Mouse (Mus musculus): Measurements from ENCODE around the gene Papln. TPM values are rescaled to one million over a fixed set of nuclear protein-coding genes. Genes with fewer than 3 reads are reported as not detected.

Gene Papln
- total RNA-seq (2021) (1 to 10 TPM; 4.9 to 7.5 TPM), polyA plus RNA-seq (2012; rRNA removed) (8.7 and 13.1 TPM in 2 replicates)
- long read RNA-seq, partial matches to known transcripts = 3 of 3 reads
- long read RNA-seq, other reads (novel, unspliced or antisense) = 0 of 3 reads

DNA sequence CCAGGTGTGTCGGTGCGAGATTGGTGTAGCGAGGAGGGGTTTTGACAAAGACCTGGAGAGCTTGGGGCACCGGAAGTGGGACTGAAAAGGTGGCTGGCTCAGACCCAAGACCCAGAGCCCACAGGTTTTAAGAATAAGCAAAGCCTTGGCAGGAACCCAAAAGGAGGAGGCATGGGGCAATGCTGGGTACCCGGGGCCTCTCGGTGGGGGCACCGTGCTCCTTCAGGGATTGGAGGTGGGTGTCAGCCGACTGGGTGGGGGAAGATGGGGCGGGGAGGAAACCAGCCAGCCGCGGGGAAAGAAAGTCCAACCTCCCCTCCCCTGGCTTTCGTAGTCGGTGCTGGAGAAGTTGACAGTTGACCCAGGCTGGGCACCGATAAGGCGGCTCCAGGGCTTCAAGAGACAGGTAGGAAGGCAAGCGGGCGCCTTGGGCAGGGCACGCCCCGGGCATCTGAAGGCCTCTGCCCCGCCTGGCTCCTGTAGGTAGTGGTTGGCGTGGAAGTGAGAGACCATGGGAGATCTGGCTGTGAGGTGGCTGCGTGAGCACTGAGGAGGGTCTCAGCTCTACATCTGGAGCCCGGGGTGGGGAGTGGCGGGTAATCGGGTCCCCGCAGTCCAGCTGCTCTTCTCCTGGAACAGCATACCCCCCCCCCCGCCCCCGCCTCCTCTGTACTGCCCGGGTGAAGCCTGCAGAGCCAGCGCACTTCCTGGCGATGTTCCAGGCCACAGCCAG lies at the start of gene Papln:
Papln (plus strand) TSS at position 324 of the 733 bp plus-strand sequence.
- TF ChIP-seq EP300 (IDR thresholded peaks at IDR 0.05; ENCODE audit: insufficient read depth, low read depth, low read length) (no peak), CTCF (IDR thresholded peaks at IDR 0.05) (no peak), POLR2A (IDR thresholded peaks at IDR 0.05; ENCODE audit: insufficient read depth, low read depth, low read length) (no peak)
- no peaks in the 10 kb centered on the region for H3K36me3 ChIP-seq (ENCODE audit: control insufficient read depth, insufficient read depth, low read length)
- peaks cover 2% of the 10 kb centered on the region for H3K4me1 ChIP-seq (ENCODE audit: control insufficient read depth, insufficient read depth, low read length)
- 7% methylated on average over 31 of the region's 31 CpGs for WGBS
- peak within 1 kb of the TSS; percentile 80 for H3K27ac ChIP-seq
- peak; percentile 45 to 48 for DNase-seq
- intact Hi-C loops (cut with DNase I) = no loop called here
- H3K79me2 ChIP-seq (replicated peaks; ENCODE audit: control insufficient read depth, insufficient read depth, low read length) = no peaks in the 10 kb centered on the region
- H3K4me3 ChIP-seq = peak within 1 kb of the TSS; percentile 58
- H3K9ac ChIP-seq (ENCODE audit: low read depth, low read length) = peak within 1 kb of the TSS; percentile 65
- H3K27me3 ChIP-seq (ENCODE audit: control insufficient read depth, insufficient read depth, low read length) = no peaks in the 10 kb centered on the region

DNA sequence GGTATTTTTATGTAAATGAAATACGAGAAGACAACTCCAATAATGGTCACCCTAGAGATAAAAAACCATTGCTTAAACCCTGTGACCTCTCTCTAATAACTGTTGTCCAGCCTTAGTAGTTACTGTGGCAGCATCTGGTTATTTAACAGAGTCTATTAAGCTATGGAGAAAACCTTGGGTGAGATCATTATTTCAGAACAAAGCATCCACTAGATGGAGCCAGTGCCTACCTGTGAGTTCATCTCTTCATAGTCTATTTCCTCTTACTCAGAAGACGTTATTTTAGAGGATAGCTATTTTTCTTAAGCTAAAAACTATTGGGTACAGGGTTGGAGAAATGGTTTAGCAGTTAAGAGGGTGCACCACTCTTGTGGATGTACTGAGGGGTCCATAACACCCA lies 49.7 kb upstream of the Papln start:
- peak; percentile 90 for TF ChIP-seq CTCF (IDR thresholded peaks at IDR 0.05)
- no peak for TF ChIP-seq EP300 (IDR thresholded peaks at IDR 0.05; ENCODE audit: insufficient read depth, low read depth, low read length)
- no peak for TF ChIP-seq POLR2A (IDR thresholded peaks at IDR 0.05; ENCODE audit: insufficient read depth, low read depth, low read length)
- intact Hi-C loops (cut with DNase I) = loop anchor here (1.0 to 10.0 kb wide), 4 partner anchors 58 to 349 kb away; partner anchors contain the start of genes Acot4 and Gm49366
- no peak overlapping the region for H3K9ac ChIP-seq (ENCODE audit: low read depth, low read length)
- WGBS = 40% methylated on average over 2 of the region's 2 CpGs
- peaks cover 6% of the 10 kb centered on the region for H3K4me1 ChIP-seq (ENCODE audit: control insufficient read depth, insufficient read depth, low read length)
- DNase-seq = no peak
- H3K27ac ChIP-seq = no peak overlapping the region
- H3K27me3 ChIP-seq (ENCODE audit: control insufficient read depth, insufficient read depth, low read length) = no peaks in the 10 kb centered on the region
- H3K36me3 ChIP-seq (ENCODE audit: control insufficient read depth, insufficient read depth, low read length) = no peaks in the 10 kb centered on the region
- no peaks in the 10 kb centered on the region; the same call in 1 of the 2 replicates for H3K79me2 ChIP-seq (replicated peaks; ENCODE audit: control insufficient read depth, insufficient read depth, low read length)
- no peak overlapping the region for H3K4me3 ChIP-seq

DNA sequence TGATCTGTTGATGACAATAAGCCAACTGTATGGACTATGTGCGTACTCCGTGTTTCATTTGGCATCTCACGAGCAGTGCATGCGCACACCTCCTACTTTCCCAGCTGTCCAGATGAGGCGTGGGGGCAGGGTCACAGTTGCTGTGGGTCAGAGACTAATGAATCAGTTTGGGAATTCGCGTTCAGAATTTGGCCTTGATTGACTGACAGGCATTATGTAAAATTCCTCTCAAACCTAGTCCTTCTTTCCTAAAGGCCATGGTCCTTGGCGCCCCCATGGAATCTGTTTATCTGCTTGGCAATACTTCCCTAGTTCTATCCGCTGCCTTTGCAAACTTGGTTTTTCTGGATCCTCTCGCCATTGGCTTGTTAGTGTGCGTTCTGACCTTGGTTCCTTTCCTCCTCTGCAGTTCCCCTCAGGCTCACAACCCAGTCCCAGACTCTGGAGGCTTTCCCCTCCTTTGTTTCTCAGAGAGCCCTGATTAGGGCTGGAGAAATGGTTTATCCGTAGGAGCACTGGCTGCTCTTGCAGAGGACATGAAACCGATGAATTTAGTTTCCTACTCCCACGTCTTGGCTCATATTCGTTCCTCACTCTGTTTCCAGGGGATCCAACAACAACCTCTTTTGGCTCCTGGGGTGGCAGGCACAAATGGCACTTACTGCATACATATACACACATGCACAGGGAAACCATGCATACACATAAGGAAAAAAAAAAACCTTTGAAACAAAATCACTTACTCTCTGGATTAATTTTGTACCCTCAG lies 46.8 kb upstream of the Papln start:
- Histone ChIP-seq H3K36me3 (ENCODE audit: control insufficient read depth, insufficient read depth, low read length) (peaks cover 5% of the 10 kb centered on the region; the same call in 1 of the 2 replicates), H3K4me3 (no peak overlapping the region), H3K9ac (ENCODE audit: low read depth, low read length) (no peak overlapping the region), H3K4me1 (ENCODE audit: control insufficient read depth, insufficient read depth, low read length) (peaks cover 12% of the 10 kb centered on the region), H3K27me3 (ENCODE audit: control insufficient read depth, insufficient read depth, low read length) (no peaks in the 10 kb centered on the region), H3K27ac (peak overlapping the region; percentile 53), H3K79me2 (replicated peaks; ENCODE audit: control insufficient read depth, insufficient read depth, low read length) (no peaks in the 10 kb centered on the region)
- peak in 1 of 2 experiments; percentile 13 for DNase-seq
- TF ChIP-seq EP300 (IDR thresholded peaks at IDR 0.05; ENCODE audit: insufficient read depth, low read depth, low read length) (no peak), CTCF (IDR thresholded peaks at IDR 0.05) (no peak), POLR2A (IDR thresholded peaks at IDR 0.05; ENCODE audit: insufficient read depth, low read depth, low read length) (no peak)
- WGBS = 48% methylated on average over 15 of the region's 15 CpGs
- intact Hi-C loops (cut with DNase I) = loop anchor here (10.0 kb wide), 1 partner anchor 318 kb away; the partner anchor contains the start of genes Acot4 and Gm49366

DNA sequence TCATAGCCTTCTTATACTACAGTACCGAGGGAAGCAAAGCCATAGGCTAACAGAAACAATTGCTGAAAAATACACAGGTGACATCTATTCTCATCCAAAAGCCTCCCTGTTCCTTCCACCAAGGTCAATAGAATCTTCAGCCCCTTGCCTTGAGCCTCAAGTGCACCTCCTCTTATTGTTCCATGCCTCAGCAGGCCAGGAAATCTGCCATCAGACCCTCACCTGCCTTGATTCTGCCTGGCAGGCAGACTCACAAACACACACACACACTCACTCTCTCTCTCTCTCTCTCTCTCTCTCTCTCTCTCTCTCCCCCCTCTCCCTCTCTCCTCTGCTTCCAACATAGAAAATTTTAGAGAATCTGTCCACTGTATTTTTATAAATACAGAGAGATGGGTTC lies 44.0 kb upstream of the Papln start:
- intact Hi-C loops (cut with DNase I) = loop anchor here (10.0 kb wide), 1 partner anchor 315 kb away; the partner anchor contains the start of genes Acot4 and Gm49366
- TF ChIP-seq POLR2A (IDR thresholded peaks at IDR 0.05; ENCODE audit: insufficient read depth, low read depth, low read length) = no peak
- TF ChIP-seq EP300 (IDR thresholded peaks at IDR 0.05; ENCODE audit: insufficient read depth, low read depth, low read length) = no peak
- TF ChIP-seq CTCF (IDR thresholded peaks at IDR 0.05) = no peak
- no peak overlapping the region for H3K9ac ChIP-seq (ENCODE audit: low read depth, low read length)
- no peaks in the 10 kb centered on the region for H3K79me2 ChIP-seq (replicated peaks; ENCODE audit: control insufficient read depth, insufficient read depth, low read length)
- H3K36me3 ChIP-seq (ENCODE audit: control insufficient read depth, insufficient read depth, low read length) = peaks cover 6% of the 10 kb centered on the region; the same call in 1 of the 2 replicates
- no peak for DNase-seq
- H3K27ac ChIP-seq = no peak overlapping the region
- no peaks in the 10 kb centered on the region for H3K27me3 ChIP-seq (ENCODE audit: control insufficient read depth, insufficient read depth, low read length)
- H3K4me1 ChIP-seq (ENCODE audit: control insufficient read depth, insufficient read depth, low read length) = peaks cover 12% of the 10 kb centered on the region
- WGBS = 86% methylated on average over 1 of the region's 1 CpGs
- no peak overlapping the region for H3K4me3 ChIP-seq

DNA sequence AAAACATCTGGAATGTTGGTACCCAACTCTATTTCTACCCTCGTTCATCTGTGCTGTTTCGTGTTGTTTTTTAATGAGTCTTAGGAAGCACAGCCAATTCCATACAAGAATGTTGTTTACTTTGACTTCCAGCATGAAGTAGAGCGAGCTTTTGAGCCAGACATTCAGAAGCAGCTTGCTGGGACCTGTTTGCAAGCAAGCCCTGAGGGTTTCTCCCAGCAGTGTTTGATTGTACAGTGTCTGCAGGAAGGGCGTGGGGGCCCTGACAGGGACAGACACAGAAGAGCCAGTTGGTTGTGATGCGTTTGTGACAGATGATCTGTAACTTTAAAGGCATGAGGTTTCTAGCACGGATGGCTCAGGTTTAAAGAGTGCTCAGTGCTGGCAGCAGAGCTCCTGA lies 42.2 kb upstream of the Papln start:
- no peak for DNase-seq
- Histone ChIP-seq H3K27me3 (ENCODE audit: control insufficient read depth, insufficient read depth, low read length) (no peaks in the 10 kb centered on the region), H3K4me3 (no peak overlapping the region), H3K9ac (ENCODE audit: low read depth, low read length) (no peak overlapping the region), H3K4me1 (ENCODE audit: control insufficient read depth, insufficient read depth, low read length) (peaks cover 9% of the 10 kb centered on the region), H3K79me2 (replicated peaks; ENCODE audit: control insufficient read depth, insufficient read depth, low read length) (no peaks in the 10 kb centered on the region), H3K27ac (peak overlapping the region; percentile 59), H3K36me3 (ENCODE audit: control insufficient read depth, insufficient read depth, low read length) (peaks cover 6% of the 10 kb centered on the region; the same call in 1 of the 2 replicates)
- intact Hi-C loops (cut with DNase I) = no loop called here
- WGBS = 36% methylated on average over 6 of the region's 6 CpGs
- TF ChIP-seq CTCF (IDR thresholded peaks at IDR 0.05) = no peak
- 0 out of 2 replicates have a peak, but pooled peaks have one; percentile 9 for TF ChIP-seq POLR2A (IDR thresholded peaks at IDR 0.05; ENCODE audit: insufficient read depth, low read depth, low read length)

All from heart, adult 2 months (tissue).